Mouse (Mus musculus) right cerebral cortex, postnatal 36 days (tissue): ENCODE results near the gene Bmpr1a.
"Not testable (repeated sequence)": the region's sequence is repeated elsewhere in the genome, so short reads cannot be mapped to it uniquely, and the experiment has no call there.

Source experiments
- DNase-seq, 2 experiments: peaks; one replicate each; pipeline ENCODE4 v3.0.0; 2022; ENCODE audit warnings: low spot score in 2 of 2, mixed read lengths in 1 of 2

The Bmpr1a gene

DNA sequence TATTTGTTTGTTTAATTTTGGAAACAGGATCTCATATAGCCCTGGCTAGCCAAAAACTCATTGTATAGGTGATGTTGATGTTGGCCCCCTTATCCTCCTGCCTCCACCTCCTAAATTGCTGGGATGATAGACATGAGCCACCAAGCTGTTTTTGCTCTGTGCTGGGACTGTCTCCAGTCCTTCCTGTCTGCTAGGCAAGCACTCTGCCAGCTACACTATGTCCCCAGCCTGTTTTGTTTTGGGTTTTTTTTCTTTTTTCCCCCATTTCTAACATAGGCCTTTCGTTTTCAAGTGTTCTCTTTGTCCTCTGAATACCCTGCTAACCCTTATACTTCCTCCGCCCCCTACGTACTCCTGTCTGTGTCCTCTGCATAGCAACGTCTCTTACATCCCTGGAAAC is 109.8 kb downstream of the Bmpr1a start:
- DNase-seq: no peak

DNA sequence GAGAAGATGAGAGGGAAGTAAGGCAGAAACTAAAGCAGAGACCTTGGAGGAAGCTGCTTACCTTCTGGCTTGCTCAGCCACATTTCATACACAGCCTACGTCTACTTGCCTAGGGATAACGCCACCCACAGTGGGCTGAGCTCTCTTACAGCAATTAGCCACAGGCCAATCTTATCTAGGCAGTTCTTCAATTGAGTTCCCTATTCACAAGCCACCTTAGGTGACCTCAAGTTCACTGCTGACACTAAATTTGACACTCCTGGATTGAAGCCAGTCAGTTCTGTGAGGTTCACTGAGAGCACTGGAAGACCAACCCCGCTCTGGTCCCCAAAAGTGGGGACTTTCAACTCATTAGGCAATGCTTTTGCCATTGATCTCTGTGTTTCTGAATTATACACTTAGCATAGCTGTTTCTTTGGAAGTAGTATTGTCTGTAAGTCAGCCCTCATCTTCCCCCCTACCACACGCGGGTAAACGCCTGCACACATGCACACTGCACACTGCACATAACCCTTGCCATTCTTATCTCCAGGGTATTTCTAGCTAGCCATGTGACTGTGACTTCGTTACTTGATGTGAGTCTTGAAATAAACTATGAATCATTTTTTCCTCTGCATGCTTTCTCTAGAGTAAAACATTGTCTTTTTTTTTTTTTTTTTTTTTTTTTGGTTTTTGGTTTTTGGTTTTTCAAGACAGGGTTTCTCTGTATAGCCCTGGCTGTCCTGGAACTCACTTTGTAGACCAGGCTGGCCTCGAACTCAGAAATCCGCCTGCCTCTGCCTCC is 120.0 kb downstream of the Bmpr1a start:
- DNase-seq: no peak

DNA sequence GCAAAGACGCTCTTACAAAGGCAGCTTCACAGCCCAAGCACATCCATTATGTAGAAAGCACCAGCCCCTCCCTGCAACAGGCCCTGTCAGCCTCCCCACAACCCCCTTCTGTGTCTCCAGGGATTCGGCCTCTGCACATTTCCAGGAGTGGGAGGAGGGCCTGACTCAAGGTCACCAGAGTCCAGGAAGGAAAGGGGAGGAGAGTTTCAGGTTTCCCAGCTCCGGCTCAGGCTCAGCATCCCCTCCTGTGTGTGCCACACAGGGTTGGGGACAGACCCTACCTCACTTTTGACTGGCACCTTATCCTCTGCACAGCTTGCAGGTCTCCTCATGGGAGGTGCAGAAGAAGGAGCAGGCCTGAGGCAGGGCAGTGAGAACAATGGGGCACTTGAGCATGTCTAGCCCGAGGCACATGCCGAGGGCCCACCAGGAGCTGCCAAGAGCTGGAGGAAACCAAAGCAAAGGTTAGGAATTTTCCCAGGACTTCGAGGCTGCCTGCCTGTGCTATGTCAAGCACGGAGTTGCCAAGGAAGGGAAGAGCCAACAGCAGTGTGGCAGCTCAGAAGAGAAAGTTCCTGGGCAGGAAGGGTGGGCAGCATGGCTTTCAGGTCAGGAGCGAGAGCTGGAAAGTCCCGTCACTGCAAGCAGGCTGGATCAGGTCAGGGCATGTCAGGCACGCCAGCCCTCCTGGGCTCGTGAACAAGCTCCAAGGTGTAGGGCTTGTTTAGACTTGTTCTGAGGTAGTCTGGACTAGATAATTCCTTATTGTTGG is 124.4 kb downstream of the Bmpr1a start:
- DNase-seq: no peak

GRCm38 (mm10) chr14:34377121-34377520 is 126.0 kb downstream of the Bmpr1a start:
- DNase-seq: no peak

DNA sequence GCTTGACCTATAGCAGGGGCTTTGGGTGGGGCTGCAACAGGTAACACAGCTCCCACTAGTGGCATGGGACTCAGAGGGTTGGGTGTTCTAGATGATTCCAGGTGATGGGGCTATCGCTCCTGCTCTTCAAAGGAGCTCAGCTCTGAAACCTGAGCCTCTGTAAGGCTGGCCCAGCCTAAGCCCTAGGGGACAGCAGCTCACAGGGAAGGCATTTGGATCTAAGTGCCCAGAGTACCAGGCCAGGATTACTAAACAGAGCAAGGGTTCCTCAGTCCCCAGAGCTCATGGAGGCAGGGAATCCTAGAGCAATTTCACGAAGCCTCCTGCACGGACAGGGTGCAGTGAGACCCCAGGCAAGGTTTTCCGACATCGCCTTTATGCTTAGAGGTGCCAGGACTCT is 127.2 kb downstream of the Bmpr1a start:
- no peak for DNase-seq

DNA sequence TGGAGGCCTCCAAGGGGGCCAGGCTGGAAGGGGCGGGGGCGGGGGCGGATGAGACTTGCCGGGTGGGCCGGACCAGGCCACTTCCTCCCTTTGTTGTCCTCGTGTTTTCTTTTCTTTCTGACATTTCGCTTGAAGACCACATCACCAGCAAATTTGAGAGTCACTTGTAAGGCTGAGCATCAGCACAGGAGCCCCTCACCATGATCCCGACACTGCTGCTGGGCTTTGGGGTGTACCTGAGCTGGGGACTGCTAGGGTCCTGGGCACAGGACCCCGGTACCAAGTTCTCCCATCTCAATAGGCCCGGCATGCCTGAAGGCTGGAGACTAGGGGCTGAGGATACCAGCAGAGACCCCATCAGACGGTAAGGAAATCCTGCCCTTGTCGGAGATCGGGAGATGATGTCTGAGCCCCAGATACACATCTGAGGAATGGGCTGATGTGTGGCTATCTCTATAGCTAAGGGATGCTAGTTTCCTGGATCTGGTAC is 127.7 kb downstream of the Bmpr1a start, which contains the start of gene Mmrn2:
Mmrn2 (plus strand) TSS at position 51 of the 490 bp plus-strand sequence.
- no peak for DNase-seq

DNA sequence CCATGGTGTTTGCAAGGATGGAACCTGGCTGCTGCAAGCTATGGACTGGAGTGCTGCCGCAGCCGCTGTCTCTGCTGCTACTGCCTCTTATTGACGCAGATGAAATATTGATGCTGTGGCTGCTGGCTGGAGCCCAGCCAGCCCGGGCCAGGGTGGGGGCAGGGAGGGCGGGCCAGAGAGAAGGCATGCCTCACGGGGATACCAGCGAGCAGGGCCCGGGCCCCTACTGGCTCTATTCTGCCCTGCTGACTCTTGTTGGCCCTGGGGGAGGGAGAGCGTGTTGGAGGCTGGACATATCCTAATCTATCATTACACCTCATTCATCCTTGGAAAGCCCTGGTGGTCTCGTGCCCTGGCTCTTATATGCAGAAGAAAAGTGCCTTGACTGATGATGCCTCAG is 128.6 kb downstream of the Bmpr1a start, which contains the start of gene Sncg:
Sncg (minus strand) TSS at position 213 of the 400 bp plus-strand sequence.
- no peak for DNase-seq

GRCm38 (mm10) chr14:34373581-34373980 is 129.6 kb downstream of the Bmpr1a start:
- DNase-seq: no peak

- no peak for DNase-seq
These were observed 130.5 kb downstream of the Bmpr1a start for GRCm38 (mm10) chr14:34372646-34373045.

DNA sequence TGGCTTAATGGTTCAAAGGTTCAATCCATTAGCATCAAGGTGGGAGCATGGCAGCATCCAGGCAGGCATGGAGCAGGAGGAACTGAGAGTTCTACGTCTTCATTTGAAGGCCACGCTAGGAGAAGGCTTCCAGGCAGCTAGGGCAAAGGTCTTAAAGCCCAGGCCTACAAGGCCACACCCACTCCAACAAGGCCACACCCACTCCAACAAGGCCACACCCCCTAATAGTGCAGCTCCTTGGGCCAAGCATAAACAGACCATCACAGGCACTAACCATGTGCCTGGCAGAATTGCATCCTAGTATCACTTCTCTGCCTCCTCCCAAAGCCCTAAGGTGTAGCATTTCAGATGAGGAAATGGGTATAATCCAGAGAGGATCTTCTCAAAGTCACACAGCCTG is 131.4 kb downstream of the Bmpr1a start:
- DNase-seq: no peak

DNA sequence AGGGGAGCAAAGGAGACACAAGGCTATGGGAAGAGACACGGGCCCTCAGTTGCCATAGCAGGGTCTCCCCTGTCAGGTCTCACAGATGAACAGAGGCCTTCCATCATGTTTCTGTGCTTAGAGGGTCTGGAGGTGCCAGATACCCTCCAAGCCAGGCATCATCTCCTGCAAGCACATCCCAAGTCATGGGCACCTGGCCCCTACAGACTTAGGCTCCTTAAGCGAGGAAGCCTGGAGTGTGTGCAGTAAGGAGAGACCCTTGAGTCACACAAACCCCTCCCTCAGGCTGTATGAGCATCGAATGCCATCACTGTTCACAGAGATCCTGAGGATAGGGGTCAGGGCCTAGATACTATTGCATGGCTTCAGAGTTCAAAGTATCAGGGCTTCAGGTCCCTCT is 132.2 kb downstream of the Bmpr1a start:
- DNase-seq: no peak

- no peak for DNase-seq
These were observed 132.9 kb downstream of the Bmpr1a start for GRCm38 (mm10) chr14:34370203-34370602.

GRCm38 (mm10) chr14:34365147-34365507 is 138.0 kb downstream of the Bmpr1a start:
- DNase-seq: no peak

GRCm38 (mm10) chr14:34364254-34365146 is 138.6 kb downstream of the Bmpr1a start:
- not testable (repeated sequence) for DNase-seq

DNA sequence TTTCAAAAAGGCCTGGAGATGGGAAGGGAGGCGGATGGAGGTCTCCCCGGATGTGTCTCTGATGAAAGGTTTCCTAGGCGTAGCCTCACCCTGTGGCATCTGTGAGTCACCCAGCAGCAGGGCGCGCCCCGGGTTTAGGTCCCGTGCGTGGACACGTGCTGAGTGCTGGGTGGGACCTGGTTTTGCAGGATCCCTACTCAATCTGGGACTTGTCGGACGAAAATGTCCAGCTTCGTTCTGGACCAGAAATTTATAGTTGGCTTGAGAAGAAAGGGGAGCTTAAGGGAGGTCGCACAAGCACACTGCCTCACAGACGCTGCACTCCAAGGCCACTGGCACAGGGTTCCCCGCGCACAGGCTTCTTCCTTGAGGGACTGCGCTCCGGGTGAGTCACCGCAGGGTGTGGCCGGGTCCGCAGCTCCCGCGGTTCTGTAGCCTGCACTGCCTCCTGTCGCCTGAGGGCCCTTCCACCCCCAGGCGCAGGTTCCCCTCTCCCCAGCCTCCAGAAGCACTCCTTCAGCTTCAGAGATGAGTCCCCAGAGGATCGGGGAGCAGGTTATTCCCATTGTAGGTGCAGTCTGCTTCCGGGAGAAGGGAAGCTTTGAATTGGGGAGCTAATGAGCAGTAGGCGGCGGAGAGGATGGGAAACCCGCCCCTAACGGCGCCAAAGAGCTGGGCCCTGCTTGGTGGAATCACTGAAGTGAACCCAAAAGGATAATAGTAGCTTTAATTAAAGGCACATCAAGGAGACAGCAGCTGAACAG is 139.5 kb downstream of the Bmpr1a start:
- DNase-seq: peak; percentile 20 to 23

DNA sequence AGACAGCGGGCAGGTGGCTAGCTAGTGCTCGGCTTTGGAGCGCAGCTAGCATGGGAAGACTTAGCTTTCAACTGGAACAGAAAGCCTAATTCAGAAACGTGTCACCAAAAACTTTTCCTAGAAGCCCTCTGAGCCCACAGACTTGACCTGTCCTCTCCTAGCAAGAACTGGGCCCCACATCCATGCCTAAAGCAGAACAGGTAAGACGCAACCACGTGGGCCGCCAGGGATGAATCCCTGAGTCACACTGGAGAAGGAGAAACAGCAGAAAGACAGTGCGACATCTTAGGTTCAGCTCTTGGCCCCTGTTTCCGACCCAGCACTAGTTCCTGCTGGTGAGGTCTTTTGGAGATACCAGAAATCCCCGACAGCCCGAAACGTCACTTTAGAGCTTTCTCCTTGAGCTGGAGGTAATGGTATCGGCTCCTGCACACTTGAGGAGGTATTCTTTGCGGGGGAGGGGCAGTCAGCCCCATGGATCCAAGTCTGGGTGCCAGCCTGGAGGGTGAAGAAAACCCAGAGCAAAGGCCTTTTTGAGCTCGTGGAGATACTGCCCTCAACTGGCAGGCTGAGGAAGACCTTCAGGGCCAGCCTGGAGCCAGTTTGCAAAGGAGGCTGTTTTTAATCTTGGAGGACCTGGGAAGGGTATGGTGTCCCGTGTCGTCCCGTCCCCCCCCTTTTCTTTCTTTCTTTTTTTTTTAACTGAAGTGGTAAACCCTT is 140.3 kb downstream of the Bmpr1a start:
- peak; percentile 39 to 55 for DNase-seq

- no peak for DNase-seq
These were observed 141.0 kb downstream of the Bmpr1a start for GRCm38 (mm10) chr14:34362135-34362534.
